Mouse (Mus musculus) C2C12 (cell line): ENCODE measurements at regions not wholly inside any gene's neighbourhood (a gene's known extent, or its start where the extent isn't known, plus 50 kb on each side); places are given as distances from the start of the nearest gene placed in this dataset.

ENCODE experiments used
- CEBPB ChIP-seq: IDR thresholded peaks from one replicate; pipeline ENCODE4 v1.6.1; 2011; ENCODE audit warnings: low read depth, mild to moderate bottlenecking, control low read depth, moderate library complexity
- CTCF ChIP-seq: IDR thresholded peaks from one replicate; pipeline ENCODE4 v1.5.1; 2011; ENCODE audit not compliant: control insufficient read depth, insufficient read depth, insufficient read length
- FOSL1 ChIP-seq: IDR thresholded peaks from one replicate; pipeline ENCODE4 v1.8.0; 2011; ENCODE audit warnings: mild to moderate bottlenecking, low read length; ENCODE audit not compliant: poor library complexity, insufficient read depth, severe bottlenecking
- MAX ChIP-seq: IDR thresholded peaks from one replicate; pipeline ENCODE4 v1.6.1; 2011; ENCODE audit warnings: mild to moderate bottlenecking, control low read depth
- MYOD1 ChIP-seq: IDR thresholded peaks from one replicate; pipeline ENCODE4 v1.6.1; 2011; ENCODE audit warnings: low read depth; ENCODE audit not compliant: control insufficient read depth, insufficient read length

DNA sequence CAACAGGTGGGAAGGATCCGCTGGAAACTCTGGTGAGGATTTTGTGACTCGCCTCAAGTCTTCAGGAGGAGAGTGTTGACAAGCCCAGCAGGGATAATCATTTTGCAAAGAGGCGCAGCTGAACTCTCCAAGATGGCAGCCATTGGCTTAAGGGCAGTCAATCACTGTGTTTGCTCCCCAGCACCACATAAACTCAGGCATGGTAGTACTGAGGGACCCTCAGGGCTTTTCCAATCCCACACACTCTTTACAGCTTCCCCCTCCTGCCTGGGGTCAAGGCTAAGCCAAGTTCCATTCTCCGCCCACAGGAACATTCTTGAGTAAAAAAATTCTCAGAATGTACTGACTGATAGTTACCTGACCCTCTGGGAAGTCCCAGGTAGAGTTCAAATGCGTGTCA lies 72.0 kb upstream of the Slc1a4 start:
- TF ChIP-seq MAX (no peak), CTCF (no peak), MYOD1 (no peak), FOSL1 (no peak), CEBPB (no peak)
